Mouse (Mus musculus) left cerebral cortex, postnatal 14 days (tissue): ENCODE results near the gene Spag8. TPM values are rescaled to one million over a fixed set of nuclear protein-coding genes. Genes with fewer than 3 reads are reported as not detected.

Experiments
- DNase-seq, 2 experiments: peaks; one replicate each; pipeline ENCODE4 v3.0.0; 2021 to 2022; ENCODE audit warnings: low spot score in 2 of 2, mixed read lengths in 1 of 2
- intact Hi-C: fragments of 180-260 bp; cut with DNase I; formaldehyde crosslinking; loops from one replicate; pipeline ENCODE4 v1.15.1; 2025
- microRNA-seq, 2 experiments: library from miRNA; unstranded; fragments of <30 nt; microRNA quantifications; one replicate each; pipeline ENCODE4 v1.2.0; 2022
- total RNA-seq, 2 experiments: library from RNA; stranded (reverse); gene quantifications; 2 replicates each; pipeline ENCODE4 v1.2.3; 2021

Spag8 gene
- total RNA-seq, 2 experiments from 2014 or later = 0.68 to 0.75 TPM

GRCm38 (mm10) chr4:43613060-43613730 lies 40.2 kb downstream of the Spag8 start:
- no peak for DNase-seq
- intact Hi-C loops = no loop called here

GRCm38 (mm10) chr4:43612534-43612933 lies 40.9 kb downstream of the Spag8 start:
- DNase-seq = no peak

GRCm38 (mm10) chr4:43604751-43605685 lies 48.4 kb downstream of the Spag8 start:
- no peak for DNase-seq
- intact Hi-C loops = no loop called here

More at GRCm38 (mm10) chr4:43612534-43612933, 40.9 kb downstream of the Spag8 start:
- intact Hi-C loops = no loop called here

- DNase-seq = no peak
- intact Hi-C loops = no loop called here
Measured at GRCm38 (mm10) chr4:43604099-43604498, 49.3 kb downstream of the Spag8 start.

Small RNA genes within 50 kb of the gene (microRNA-seq; reads per million reads assigned to microRNA genes)
- 0 to 1.0 reads per million in 2 experiments for gene Gm25262

Other genes with a start within 250 kb of the Spag8 start
- under 1 TPM; 0.33 to 0.74 TPM for gene Fam166b, start 224.5 kb downstream of the Spag8 start, total RNA-seq
- 10 to 100 TPM; 63.7 to 69.4 TPM for gene Tesk1, start 211.7 kb downstream of the Spag8 start, total RNA-seq
- under 1 TPM in 1 of 2 experiments, not detected in 1; 0.36 TPM for gene Cd72, start 199.0 kb downstream of the Spag8 start, total RNA-seq
- not detected for gene Sit1, start 169.9 kb downstream of the Spag8 start, total RNA-seq
- gene Ccdc107, start 160.7 kb downstream of the Spag8 start, total RNA-seq = 10 to 100 TPM; 23.0 to 29.0 TPM
- gene Arhgef39, start 153.9 kb downstream of the Spag8 start, total RNA-seq = 1 to 10 TPM; 1.4 to 2.1 TPM
- gene Car9, start 146.6 kb downstream of the Spag8 start, total RNA-seq = under 1 TPM; 0.27 to 0.44 TPM
- 1 to 10 TPM; 6.0 to 7.6 TPM for gene Tpm2, start 129.8 kb downstream of the Spag8 start, total RNA-seq
- 10 to 100 TPM; 68.9 to 69.2 TPM for gene Creb3, start 91.3 kb downstream of the Spag8 start, total RNA-seq
- 10 to 100 TPM; 53.6 to 60.4 TPM for gene Tln1, start 90.9 kb downstream of the Spag8 start, total RNA-seq
- gene Rgp1, start 74.9 kb downstream of the Spag8 start, total RNA-seq = 10 to 100 TPM; 47.7 to 56.3 TPM
- gene Gba2, start 74.7 kb downstream of the Spag8 start, total RNA-seq = 10 to 100 TPM; 67.8 to 71.5 TPM
- gene Msmp, start 69.1 kb downstream of the Spag8 start, total RNA-seq = not detected
- 10 to 100 TPM; 38.5 to 43.3 TPM for gene Npr2, start 21.7 kb downstream of the Spag8 start, total RNA-seq
- gene Hint2, start 2.9 kb upstream of the Spag8 start, total RNA-seq = 10 to 100 TPM; 32.7 to 36.7 TPM
- gene Tmem8b, start 15.4 kb upstream of the Spag8 start, total RNA-seq = 10 to 100 TPM; 66.6 to 75.5 TPM
- gene Fam221b, start 15.6 kb upstream of the Spag8 start, total RNA-seq = 1 to 10 TPM; 1.3 to 1.8 TPM
- gene Olfr70, start 47.2 kb upstream of the Spag8 start, total RNA-seq = not detected
- not detected for gene Olfr71, start 56.7 kb upstream of the Spag8 start, total RNA-seq
- gene Hrct1, start 73.6 kb upstream of the Spag8 start, total RNA-seq = under 1 TPM; 0.64 to 0.68 TPM
- gene Spaar, start 76.4 kb upstream of the Spag8 start, total RNA-seq = under 1 TPM; 0.48 to 0.53 TPM
- gene Olfr159, start 117.4 kb upstream of the Spag8 start, total RNA-seq = not detected
- gene Olfr156, start 170.3 kb upstream of the Spag8 start, total RNA-seq = not detected
- not detected for gene Olfr157, start 186.6 kb upstream of the Spag8 start, total RNA-seq
- not detected for gene Olfr155, start 198.0 kb upstream of the Spag8 start, total RNA-seq
- 1 to 10 TPM; 5.6 to 7.3 TPM for gene Reck, start 221.9 kb upstream of the Spag8 start, total RNA-seq